Mouse (Mus musculus): ENCODE measurements around the gene Git2. TPM values are rescaled to one million over a fixed set of nuclear protein-coding genes. Genes with fewer than 3 reads are reported as not detected.

Git2 gene
- 71.6 and 92.1 TPM in 2 replicates for polyA plus RNA-seq (2012; rRNA removed)

DNA sequence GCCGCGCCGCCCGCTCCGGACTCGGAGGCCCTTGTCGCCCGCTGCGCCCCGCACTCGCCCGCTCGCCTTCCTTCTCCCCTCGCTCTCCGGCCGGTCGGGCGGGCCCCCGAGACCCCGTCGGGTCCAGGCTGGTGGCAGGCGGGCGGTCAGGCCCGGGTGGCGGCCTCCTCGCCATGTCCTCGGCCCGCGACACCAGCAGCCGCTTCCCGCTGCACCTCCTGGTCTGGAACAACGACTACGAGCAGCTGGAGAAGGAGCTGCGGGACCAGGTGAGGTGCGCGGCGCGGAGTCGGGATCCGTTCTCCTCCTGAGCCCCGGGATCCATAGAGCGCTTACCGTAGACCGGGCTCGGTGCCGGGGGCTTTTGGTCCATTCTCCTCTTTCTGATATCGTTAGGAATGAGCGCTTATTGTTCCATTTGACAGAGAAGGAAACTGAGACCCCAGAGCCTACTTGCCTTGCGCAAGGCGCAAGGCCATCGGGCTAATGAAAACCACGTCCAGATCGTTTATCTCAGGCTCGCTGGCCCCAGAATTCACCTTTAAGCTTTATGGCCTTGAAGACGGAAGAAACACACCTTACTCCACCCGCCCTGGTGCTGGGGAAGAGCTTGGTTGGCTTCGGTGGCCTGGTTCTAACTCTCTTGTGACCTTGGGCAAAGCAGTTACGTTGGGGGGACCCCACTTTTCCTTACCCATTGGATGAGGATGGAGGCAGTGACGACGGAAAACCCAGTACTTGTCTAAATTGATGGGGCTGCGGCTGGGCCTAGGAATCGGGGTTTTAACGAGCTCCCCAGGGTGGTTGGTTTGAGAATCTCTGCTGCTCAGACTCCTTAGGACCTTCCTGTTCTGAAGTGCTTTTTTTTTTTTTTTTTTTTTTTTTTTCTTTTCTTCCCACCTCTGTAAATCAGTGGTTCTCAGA, at the start of gene Git2:
Gene Git2, minus strand, starts transcription at position 462 of the 924 bp plus-strand sequence.
- H3K4me1 ChIP-seq (ENCODE audit: control insufficient read depth, insufficient read depth, insufficient read length) = peaks cover 27% of the 10 kb centered on the region; the same call in 1 of the 2 replicates
- TF ChIP-seq POLR2A (IDR thresholded peaks at IDR 0.05; ENCODE audit: low read depth, low read length) = no peak
- TF ChIP-seq CTCF (IDR thresholded peaks at IDR 0.05; ENCODE audit: extremely low read depth, insufficient read depth, insufficient read length, insufficient replicate concordance) = no peak
- under 1% methylated on average over 52 of the region's 63 CpGs for WGBS
- H3K27me3 ChIP-seq (ENCODE audit: control insufficient read depth, insufficient read depth, low read length) = no peaks in the 10 kb centered on the region
- H3K4me3 ChIP-seq (ENCODE audit: extremely low read depth, insufficient read depth, insufficient read length) = peak within 1 kb of the TSS; percentile 91
- peak within 1 kb of the TSS; percentile 98 for H3K27ac ChIP-seq (ENCODE audit: insufficient read depth, low read length)
- no peak for DNase-seq (ENCODE audit: low read depth in 1 of 2, low spot score in 2 of 2)
- H3K36me3 ChIP-seq (ENCODE audit: control insufficient read depth, insufficient read depth, low read length) = no peaks in the 10 kb centered on the region

DNA sequence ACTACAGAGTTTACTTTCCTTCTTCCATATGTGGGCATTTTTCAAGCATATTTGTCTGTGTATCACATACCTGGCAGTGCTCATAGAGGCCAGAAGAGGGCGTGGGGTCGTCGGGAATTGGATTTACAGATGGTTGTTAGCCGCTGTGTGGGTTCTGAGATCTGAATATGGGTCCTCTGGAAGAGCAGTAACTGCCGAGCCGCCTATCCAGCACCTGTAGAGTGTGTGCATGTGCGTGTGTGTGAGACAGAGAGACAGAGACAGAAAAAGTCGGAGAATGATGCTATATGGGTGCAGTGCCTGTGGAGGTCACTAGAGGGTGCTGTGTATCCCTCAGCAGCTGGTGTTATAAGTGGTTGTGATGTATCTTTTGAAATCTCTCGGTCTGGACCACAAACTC, 48.9 kb upstream of the Git2 start:
- TF ChIP-seq CTCF (IDR thresholded peaks at IDR 0.05; ENCODE audit: extremely low read depth, insufficient read depth, insufficient read length, insufficient replicate concordance) = peak; percentile 61; the same call in 1 of the 2 replicates
- no peak for TF ChIP-seq POLR2A (IDR thresholded peaks at IDR 0.05; ENCODE audit: low read depth, low read length)
- Histone ChIP-seq H3K4me3 (ENCODE audit: extremely low read depth, insufficient read depth, insufficient read length) (no peak overlapping the region), H3K27me3 (ENCODE audit: control insufficient read depth, insufficient read depth, low read length) (no peaks in the 10 kb centered on the region), H3K27ac (ENCODE audit: insufficient read depth, low read length) (no peak overlapping the region), H3K4me1 (ENCODE audit: control insufficient read depth, insufficient read depth, insufficient read length) (peaks cover 5% of the 10 kb centered on the region), H3K36me3 (ENCODE audit: control insufficient read depth, insufficient read depth, low read length) (no peaks in the 10 kb centered on the region)
- DNase-seq (ENCODE audit: low read depth in 1 of 2, low spot score in 2 of 2) = peak; percentile 39 to 61
- 10% methylated on average over 9 of the region's 9 CpGs for WGBS

DNA sequence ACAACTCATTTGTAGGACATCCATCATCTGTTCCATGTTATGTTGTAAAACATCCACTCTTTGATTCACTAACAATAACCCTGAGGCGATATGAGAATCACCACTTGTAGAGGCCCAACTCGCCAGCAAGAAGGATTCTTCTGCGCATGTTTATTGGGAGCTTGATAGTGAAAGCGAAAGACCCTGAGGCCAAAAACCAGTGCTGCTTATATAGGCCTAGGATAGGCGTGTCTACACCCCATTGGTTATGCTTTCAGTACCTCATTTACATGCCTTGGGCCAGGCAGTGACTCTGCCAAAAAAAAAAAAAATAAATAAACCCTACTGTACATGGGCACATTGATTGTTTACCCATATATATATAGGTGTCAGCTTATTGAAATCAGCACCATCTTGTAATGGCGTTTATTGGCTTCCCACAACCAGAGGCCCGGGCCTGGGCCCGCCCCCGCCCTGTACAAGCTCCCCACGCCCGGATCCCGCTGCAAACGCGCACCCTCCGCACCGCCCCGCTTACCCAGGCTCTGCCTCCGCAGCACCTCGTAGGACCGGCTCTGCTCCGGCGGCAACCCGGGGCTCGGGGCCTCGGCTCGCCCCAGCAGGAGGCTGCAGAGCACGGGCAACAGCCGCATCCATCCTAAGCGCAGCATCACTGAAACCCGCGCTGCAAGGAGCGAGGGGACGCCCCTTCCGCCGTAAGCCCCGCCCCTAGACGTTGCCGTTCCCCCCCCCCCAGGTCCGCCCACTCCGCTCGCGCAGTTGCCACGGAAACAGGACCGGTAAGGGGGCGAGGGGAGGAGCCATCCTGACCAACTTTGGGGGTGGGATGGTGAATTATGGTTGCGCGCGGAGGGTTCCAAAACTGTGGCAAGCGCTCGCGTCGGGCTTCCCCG, 47.7 kb upstream of the Git2 start, which contains the start of gene 1500011B03Rik:
Gene 1500011B03Rik, minus strand, starts transcription at position 673 of the 893 bp plus-strand sequence.
- H3K4me1 ChIP-seq (ENCODE audit: control insufficient read depth, insufficient read depth, insufficient read length) = peaks cover 5% of the 10 kb centered on the region
- H3K27ac ChIP-seq (ENCODE audit: insufficient read depth, low read length) = peak within 1 kb of the TSS; percentile 27; the same call in 1 of the 2 replicates
- 10% methylated on average over 53 of the region's 53 CpGs for WGBS
- no peaks in the 10 kb centered on the region for H3K27me3 ChIP-seq (ENCODE audit: control insufficient read depth, insufficient read depth, low read length)
- TF ChIP-seq POLR2A (IDR thresholded peaks at IDR 0.05; ENCODE audit: low read depth, low read length) = peak; percentile 4; the same call in 1 of the 2 replicates
- TF ChIP-seq CTCF (IDR thresholded peaks at IDR 0.05; ENCODE audit: extremely low read depth, insufficient read depth, insufficient read length, insufficient replicate concordance) = no peak
- peak; percentile 31 to 36 for DNase-seq (ENCODE audit: low read depth in 1 of 2, low spot score in 2 of 2)
- H3K4me3 ChIP-seq (ENCODE audit: extremely low read depth, insufficient read depth, insufficient read length) = peak within 1 kb of the TSS; percentile 96
- no peaks in the 10 kb centered on the region for H3K36me3 ChIP-seq (ENCODE audit: control insufficient read depth, insufficient read depth, low read length)

DNA sequence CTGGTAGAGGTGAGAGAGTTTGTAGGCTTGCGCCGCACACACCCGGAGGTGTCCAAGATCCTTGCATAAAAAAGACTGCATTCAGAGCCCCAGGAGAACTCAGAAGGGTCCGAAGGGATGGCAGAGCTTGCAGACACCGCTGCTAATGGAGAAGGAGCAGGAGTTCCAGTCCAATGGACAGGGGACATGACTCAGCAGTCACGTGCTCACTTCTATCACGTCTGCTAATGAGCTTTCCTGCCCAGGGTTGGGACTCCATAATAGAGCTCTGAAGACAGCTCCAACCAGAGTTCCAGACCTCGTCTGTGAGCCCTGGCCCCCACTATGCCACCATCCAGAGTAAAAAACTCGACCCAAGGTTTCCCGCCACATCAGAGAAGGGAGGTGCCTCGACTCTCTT, 42.8 kb upstream of the Git2 start:
- TF ChIP-seq CTCF (IDR thresholded peaks at IDR 0.05; ENCODE audit: extremely low read depth, insufficient read depth, insufficient read length, insufficient replicate concordance) = no peak
- no peak for TF ChIP-seq POLR2A (IDR thresholded peaks at IDR 0.05; ENCODE audit: low read depth, low read length)
- DNase-seq (ENCODE audit: low read depth in 1 of 2, low spot score in 2 of 2) = no peak
- H3K27ac ChIP-seq (ENCODE audit: insufficient read depth, low read length) = no peak overlapping the region
- H3K4me1 ChIP-seq (ENCODE audit: control insufficient read depth, insufficient read depth, insufficient read length) = peaks cover under 1% of the 10 kb centered on the region; the same call in 1 of the 2 replicates
- H3K27me3 ChIP-seq (ENCODE audit: control insufficient read depth, insufficient read depth, low read length) = peaks cover 2% of the 10 kb centered on the region; the same call in 1 of the 2 replicates
- H3K4me3 ChIP-seq (ENCODE audit: extremely low read depth, insufficient read depth, insufficient read length) = no peak overlapping the region
- 72% methylated on average over 9 of the region's 11 CpGs for WGBS
- H3K36me3 ChIP-seq (ENCODE audit: control insufficient read depth, insufficient read depth, low read length) = no peaks in the 10 kb centered on the region

DNA sequence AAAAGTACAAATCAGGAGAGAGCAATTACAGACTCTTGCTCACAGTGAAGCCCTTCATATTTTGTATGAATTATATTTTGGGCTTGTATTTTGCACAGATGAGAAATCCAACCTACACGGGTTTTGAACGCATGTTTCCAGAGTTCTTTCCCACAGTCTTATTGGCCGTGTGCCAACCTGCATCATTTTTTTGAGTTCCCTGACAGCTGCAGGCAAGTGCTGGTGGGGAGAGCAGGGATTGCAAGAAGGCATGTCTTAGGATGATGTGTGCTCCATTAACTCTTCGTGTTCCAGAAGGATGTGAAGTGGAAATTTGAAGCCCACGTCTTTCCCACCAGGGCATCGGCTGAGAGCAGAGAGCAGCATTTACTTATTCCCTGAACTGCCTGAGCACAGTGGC, 41.3 kb upstream of the Git2 start:
- Histone ChIP-seq H3K36me3 (ENCODE audit: control insufficient read depth, insufficient read depth, low read length) (no peaks in the 10 kb centered on the region), H3K27ac (ENCODE audit: insufficient read depth, low read length) (no peak overlapping the region), H3K27me3 (ENCODE audit: control insufficient read depth, insufficient read depth, low read length) (peaks cover 2% of the 10 kb centered on the region; the same call in 1 of the 2 replicates), H3K4me1 (ENCODE audit: control insufficient read depth, insufficient read depth, insufficient read length) (no peaks in the 10 kb centered on the region), H3K4me3 (ENCODE audit: extremely low read depth, insufficient read depth, insufficient read length) (no peak overlapping the region)
- WGBS = 83% methylated on average over 6 of the region's 6 CpGs
- TF ChIP-seq POLR2A (IDR thresholded peaks at IDR 0.05; ENCODE audit: low read depth, low read length) (no peak), CTCF (IDR thresholded peaks at IDR 0.05; ENCODE audit: extremely low read depth, insufficient read depth, insufficient read length, insufficient replicate concordance) (no peak)
- DNase-seq (ENCODE audit: low read depth in 1 of 2, low spot score in 2 of 2) = no peak

DNA sequence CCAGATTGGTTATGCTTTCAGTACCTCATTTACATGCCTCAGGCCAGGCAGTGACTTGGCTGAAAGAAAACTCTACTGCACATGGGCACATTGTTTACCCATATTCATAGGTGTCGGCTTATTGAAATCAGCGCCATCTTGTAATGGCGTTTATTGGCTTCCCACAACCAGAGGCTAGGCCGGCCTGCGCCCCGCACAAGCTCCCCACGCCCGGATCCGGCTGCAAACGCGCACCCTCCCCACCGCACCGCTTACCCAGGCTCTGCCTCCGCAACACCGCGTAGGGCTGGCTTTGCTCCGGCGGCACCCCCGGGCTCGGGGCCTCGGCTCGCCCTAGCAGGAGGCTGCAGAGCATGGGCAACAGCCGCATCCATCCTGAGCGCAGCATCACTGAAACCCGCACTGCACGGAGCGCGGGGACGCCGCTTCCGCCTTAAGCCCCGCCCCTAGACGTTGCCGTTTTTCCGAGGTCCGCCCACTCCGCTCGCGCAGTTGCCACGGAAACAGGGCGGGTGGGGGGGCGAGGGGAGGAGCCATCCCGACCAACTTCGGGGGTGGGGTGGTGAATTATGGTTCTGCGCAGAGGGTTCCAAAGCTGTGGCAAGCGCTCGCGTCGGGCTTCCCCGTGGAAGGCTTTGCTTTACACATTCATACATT, 38.3 kb upstream of the Git2 start:
- no peaks in the 10 kb centered on the region for H3K4me1 ChIP-seq (ENCODE audit: control insufficient read depth, insufficient read depth, insufficient read length)
- peak; percentile 61 to 81 for DNase-seq (ENCODE audit: low read depth in 1 of 2, low spot score in 2 of 2)
- H3K36me3 ChIP-seq (ENCODE audit: control insufficient read depth, insufficient read depth, low read length) = peaks cover 4% of the 10 kb centered on the region
- H3K27ac ChIP-seq (ENCODE audit: insufficient read depth, low read length) = peak overlapping the region; percentile 88
- TF ChIP-seq POLR2A (IDR thresholded peaks at IDR 0.05; ENCODE audit: low read depth, low read length) (peak; percentile 83), CTCF (IDR thresholded peaks at IDR 0.05; ENCODE audit: extremely low read depth, insufficient read depth, insufficient read length, insufficient replicate concordance) (no peak)
- H3K27me3 ChIP-seq (ENCODE audit: control insufficient read depth, insufficient read depth, low read length) = peaks cover 2% of the 10 kb centered on the region; the same call in 1 of the 2 replicates
- peak overlapping the region; percentile 98 for H3K4me3 ChIP-seq (ENCODE audit: extremely low read depth, insufficient read depth, insufficient read length)
- WGBS = under 1% methylated on average over 47 of the region's 50 CpGs
